Mouse (Mus musculus) small intestine, adult 2 months (tissue): Measurements from ENCODE around the gene Ptpn21.

ENCODE experiments used
- CTCF ChIP-seq: fragments of 200-500 bp; IDR thresholded peaks from 2 replicates; pipeline ENCODE4 v1.5.1; 2012; ENCODE audit warnings: low read depth, mild to moderate bottlenecking, control low read depth, inconsistent platforms, low read length, moderate library complexity, mixed read lengths; ENCODE audit not compliant: insufficient replicate concordance, insufficient read length; ENCODE audit errors: extremely low read depth
- POLR2A ChIP-seq: fragments of 200-500 bp; IDR thresholded peaks from 2 replicates; pipeline ENCODE4 v1.6.1; 2012; ENCODE audit warnings: low read depth, mild to moderate bottlenecking, control low read depth, inconsistent platforms, low read length, moderate library complexity

DNA sequence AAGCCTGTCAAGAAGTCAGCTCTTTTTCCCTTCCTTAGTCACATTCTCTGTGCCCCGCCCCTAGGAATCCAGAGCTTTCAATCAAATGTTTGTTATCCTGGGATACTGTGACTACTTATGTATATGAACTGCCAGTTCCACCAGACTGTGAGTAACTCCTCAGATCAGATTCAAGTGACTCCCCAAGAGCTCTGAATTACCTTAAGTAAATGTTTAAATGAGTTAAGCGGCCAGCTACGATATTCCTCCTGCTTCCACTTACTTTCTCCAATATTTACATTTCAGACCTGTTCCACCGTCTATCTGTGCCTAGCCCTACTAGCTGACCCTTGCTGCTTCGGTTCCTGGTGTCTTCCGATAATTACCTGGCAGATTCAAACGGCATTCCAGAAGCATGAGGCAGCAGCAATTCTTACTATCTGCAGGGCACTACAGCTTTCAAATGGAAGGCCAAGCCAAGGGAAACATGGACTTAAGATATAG, 23.5 kb downstream of the Ptpn21 start:
- no peak for TF ChIP-seq POLR2A
- no peak for TF ChIP-seq CTCF
